Mouse (Mus musculus) spleen, adult 2 months (tissue): Measurements from ENCODE around the gene P2ry13.

Source experiments
- CTCF ChIP-seq: fragments of 200-500 bp; IDR thresholded peaks from 2 replicates; pipeline ENCODE4 v1.5.1; 2011; ENCODE audit warnings: mild to moderate bottlenecking, inconsistent platforms; ENCODE audit not compliant: insufficient read depth, insufficient read length, insufficient replicate concordance; ENCODE audit errors: extremely low read depth
- POLR2A ChIP-seq: fragments of 200-500 bp; IDR thresholded peaks from 2 replicates; pipeline ENCODE4 v1.6.1; 2011; ENCODE audit warnings: low read depth, low read length, inconsistent platforms

DNA sequence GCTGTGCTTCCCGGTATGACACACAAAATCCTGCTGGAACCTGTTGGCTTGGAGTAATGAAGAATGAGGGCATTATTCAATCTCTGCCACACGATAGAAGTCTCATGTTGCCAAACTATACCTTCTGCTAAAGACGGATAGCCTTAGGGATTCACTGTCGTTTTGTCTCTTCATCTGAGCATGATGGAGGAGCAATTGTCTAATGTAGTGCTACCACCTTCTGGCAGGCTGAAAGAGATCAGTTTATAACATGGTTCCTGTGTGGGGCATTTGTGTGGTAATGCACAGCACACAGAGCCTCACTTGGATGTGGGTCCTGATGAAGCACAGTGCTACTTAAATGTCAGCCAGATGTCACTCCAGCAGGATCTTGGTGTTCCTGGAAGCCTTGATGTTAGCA is 41.5 kb downstream of the P2ry13 start:
- no peak for TF ChIP-seq CTCF
- TF ChIP-seq POLR2A: no peak
